Mouse (Mus musculus) left cerebral cortex, adult 11 months (tissue): ENCODE measurements around the gene Sdr39u1.

ENCODE experiments used
- DNase-seq: peaks from one replicate; pipeline ENCODE4 v3.0.0; 2022; ENCODE audit warnings: low spot score

Sdr39u1 gene

GRCm38 (mm10) chr14:55854406-55855100, 45.5 kb downstream of the Sdr39u1 start:
- no peak for DNase-seq

GRCm38 (mm10) chr14:55853621-55854285, 46.3 kb downstream of the Sdr39u1 start, which contains the start of gene Nynrin:
TSS of gene Nynrin (plus strand) at chr14:55854010.
- DNase-seq: no peak

- no peak for DNase-seq
Measured at GRCm38 (mm10) chr14:55852646-55853551, 47.2 kb downstream of the Sdr39u1 start.

GRCm38 (mm10) chr14:55850885-55851284, 49.2 kb downstream of the Sdr39u1 start:
- no peak for DNase-seq
